Mouse (Mus musculus): ENCODE measurements at regions not wholly inside any gene's neighbourhood (a gene's known extent, or its start where the extent isn't known, plus 50 kb on each side); places are given as distances from the start of the nearest gene placed in this dataset.

DNA sequence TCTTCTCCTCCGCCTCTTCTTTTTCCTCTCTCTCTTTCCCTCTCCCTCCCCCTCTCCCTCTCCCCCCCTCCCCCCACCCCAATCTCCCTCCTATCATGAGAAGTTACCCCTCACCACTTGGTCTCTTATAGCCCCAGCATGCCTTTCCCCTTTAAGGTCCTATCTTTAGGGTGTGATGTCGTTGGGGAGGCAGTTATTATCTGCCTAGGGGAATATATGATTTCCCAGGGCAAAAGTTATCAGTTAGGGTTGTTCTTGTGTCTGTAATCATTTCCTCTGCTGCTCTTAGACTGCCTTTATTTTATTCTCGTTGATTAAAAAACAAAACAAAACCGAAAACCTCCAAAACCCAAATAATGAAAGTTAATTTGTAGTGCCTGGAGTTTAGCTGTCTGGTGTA, 63.2 kb upstream of the Smox start:
- TF ChIP-seq CTCF (IDR thresholded peaks at IDR 0.05; ENCODE audit: low read depth) (no peak), EP300 (optimal IDR thresholded peaks at IDR 0.05) (no peak)

Measured in stomach, postnatal 0 days (tissue).